In genomic region chr11:121794186-121794585, GRCm38 (mm10) we compare ENCODE assay signal across 16 mouse cellular contexts. TPM values are rescaled to one million over a fixed set of nuclear protein-coding genes. Genes with fewer than 3 reads are reported as not detected.
A peak's percentile ranks its signal among the peaks of the same experiment; 100 is the strongest.
DNase-seq lines count a peak whose midpoint lies in the region; ATAC-seq and TF ChIP-seq lines count a peak whose summit lies in the region.
"Had no signal": no experiment of that assay in that cellular context is flagged by ENCODE, and none has a peak within 500 bp of the region (broad histone marks: within the 10 kb centered on the region; RNA-seq: fewer than 3 reads in every experiment).

No protein-coding gene starts in this region.

- peak overlapping the region; percentile 68 for H3K27ac ChIP-seq in embryonic facial prominence, embryonic 13.5 days
- peak overlapping the region; percentile 26 for H3K27ac ChIP-seq in heart, postnatal 0 days (ENCODE audit: low read depth)
- H3K27ac ChIP-seq in hindbrain, embryonic 14.5 days, result no peak overlapping the region

- H3K9ac ChIP-seq in embryonic facial prominence, embryonic 13.5 days, result no peak overlapping the region
- H3K9ac ChIP-seq in heart, postnatal 0 days (replicated peaks; ENCODE audit: low read depth, low read length), result no peak overlapping the region
- H3K9ac ChIP-seq in hindbrain, embryonic 14.5 days, result no peak overlapping the region

- peak overlapping the region; percentile 2; the same call in 1 of the 2 replicates for H3K4me2 ChIP-seq in embryonic facial prominence, embryonic 13.5 days
- no peak overlapping the region for H3K4me2 ChIP-seq in heart, postnatal 0 days (ENCODE audit: low read depth, low read length)
- no peak overlapping the region for H3K4me2 ChIP-seq in hindbrain, embryonic 14.5 days (replicated peaks)
- H3K4me2 ChIP-seq: midbrain, embryonic 11.5 days had no signal

- no peaks in the 10 kb centered on the region for H3K9me3 ChIP-seq in embryonic facial prominence, embryonic 13.5 days
- no peaks in the 10 kb centered on the region for H3K9me3 ChIP-seq in heart, postnatal 0 days (replicated peaks; ENCODE audit: control insufficient read depth, low read length)
- H3K9me3 ChIP-seq in hindbrain, embryonic 14.5 days (ENCODE audit: control insufficient read depth, low read length), result no peaks in the 10 kb centered on the region

- H3K36me3 ChIP-seq in embryonic facial prominence, embryonic 13.5 days, result no peaks in the 10 kb centered on the region
- no peaks in the 10 kb centered on the region for H3K36me3 ChIP-seq in heart, postnatal 0 days (replicated peaks; ENCODE audit: control insufficient read depth, insufficient read depth, low read length)
- no peaks in the 10 kb centered on the region for H3K36me3 ChIP-seq in hindbrain, embryonic 14.5 days (replicated peaks; ENCODE audit: control insufficient read depth, insufficient read depth)

- TF ChIP-seq EP300 in heart, postnatal 0 days (IDR thresholded peaks at IDR 0.05; ENCODE audit: low read depth), result no peak

- H3K27me3 ChIP-seq in embryonic facial prominence, embryonic 13.5 days, result no peaks in the 10 kb centered on the region
- no peaks in the 10 kb centered on the region for H3K27me3 ChIP-seq in heart, postnatal 0 days (ENCODE audit: control insufficient read depth, insufficient read depth, low read length)
- H3K27me3 ChIP-seq in hindbrain, embryonic 14.5 days (ENCODE audit: control insufficient read depth, insufficient read depth, low read length), result no peaks in the 10 kb centered on the region

- no peak for TF ChIP-seq CTCF in heart, postnatal 0 days (IDR thresholded peaks at IDR 0.05; ENCODE audit: low read depth)

- H3K4me1 ChIP-seq in embryonic facial prominence, embryonic 13.5 days, result peaks cover 30% of the 10 kb centered on the region
- peaks cover 18% of the 10 kb centered on the region for H3K4me1 ChIP-seq in heart, postnatal 0 days (ENCODE audit: control insufficient read depth, insufficient read depth)
- H3K4me1 ChIP-seq in hindbrain, embryonic 14.5 days (replicated peaks; ENCODE audit: control insufficient read depth, insufficient read depth, low read length), result no peaks in the 10 kb centered on the region

- 66% methylated on average over 3 of the region's 3 CpGs for WGBS in embryonic facial prominence, embryonic 13.5 days
- WGBS in heart, postnatal 0 days, result 49% methylated on average over 3 of the region's 3 CpGs
- 89% methylated on average over 3 of the region's 3 CpGs for WGBS in hindbrain, embryonic 14.5 days

- no peak for ATAC-seq in embryonic facial prominence, embryonic 13.5 days (ENCODE audit: insufficient number of reproducible peaks, insufficient read depth, low FRiP score, low TSS enrichment, low read depth)
- ATAC-seq in heart, postnatal 0 days (ENCODE audit: insufficient read depth, low read depth), result no peak
- no peak for ATAC-seq in hindbrain, embryonic 14.5 days (ENCODE audit: low FRiP score)
- ATAC-seq: activated CD4-positive, CD25-positive, alpha-beta regulatory T cell, adult 4 months; forebrain, embryonic 16.5 days had no signal

- peak; percentile 28 for DNase-seq in kidney, adult 11 months
- no peak for DNase-seq in kidney, adult 18-20 months
- DNase-seq in heart, postnatal 0 days (ENCODE audit: low spot score), result peak; percentile 11
- DNase-seq in lung, postnatal 36 days, result peak; percentile 35
- DNase-seq in hindbrain, embryonic 14.5 days (ENCODE audit: low spot score), result no peak
- no peak for DNase-seq in left cerebral cortex, adult 9 months (ENCODE audit: low spot score in 2 of 2)
- DNase-seq: right cerebral cortex, postnatal 25 days; thymus, adult 18-20 months had no signal

- no peak overlapping the region for H3K4me3 ChIP-seq in embryonic facial prominence, embryonic 13.5 days
- no peak overlapping the region for H3K4me3 ChIP-seq in heart, postnatal 0 days (ENCODE audit: low read depth, low read length)
- H3K4me3 ChIP-seq in hindbrain, embryonic 14.5 days (replicated peaks; ENCODE audit: low read length), result no peak overlapping the region

RNA-seq across cellular contexts. Expression of gene Ptchd3, which starts 35.9 kb away (rescaled TPM):
- polyA plus RNA-seq in embryonic facial prominence, embryonic 13.5 days (2015; fragmentation: Nextera tagmentation; extraction: Ambion mirVana), result not detected in 2 replicates
- 0.43 TPM in 1 of 2 replicates, not detected in the other for total RNA-seq in heart, postnatal 0 days (2014; rRNA removed; ENCODE audit: low replicate concordance)
- polyA plus RNA-seq in heart, postnatal 0 days (2015; fragmentation: Nextera tagmentation; extraction: Ambion mirVana), result 0.16 and 0.25 TPM in 2 replicates
- not detected in 2 replicates for polyA plus RNA-seq in hindbrain, embryonic 14.5 days (2014; fragmentation: Nextera tagmentation; extraction: Ambion mirVana)
- total RNA-seq: common myeloid progenitor, adult 5-6 weeks; gastrocnemius, postnatal 4 days; layer of hippocampus, adult 18-20 months; liver, adult 2 months had no signal
- polyA plus RNA-seq: activated CD4-positive, CD25-positive, alpha-beta regulatory T cell, adult 4 months; forebrain, embryonic 16.5 days; liver, adult 2 months; midbrain, embryonic 11.5 days had no signal

Comparison
In these comparisons a context has a peak if more than half of its experiments do, and no peak if none do; other contexts are left out.
1. DNase-seq: peak in kidney, adult 11 months (single experiment), heart, postnatal 0 days (single experiment) and lung, postnatal 36 days (single experiment); none in kidney, adult 18-20 months (single experiment), hindbrain, embryonic 14.5 days (single experiment) and left cerebral cortex, adult 9 months (0 of 2).